Mouse (Mus musculus) heart, postnatal 0 days (tissue): ENCODE measurements at regions not wholly inside any gene's neighbourhood (a gene's known extent, or its start where the extent isn't known, plus 50 kb on each side); places are given as distances from the start of the nearest gene placed in this dataset.

ENCODE experiments used
- CTCF ChIP-seq: IDR thresholded peaks from 2 replicates; pipeline ENCODE4 v1.5.1; 2016; ENCODE audit warnings: antibody characterized with exemption, control low read depth, low read depth
- EP300 ChIP-seq: IDR thresholded peaks from 2 replicates; pipeline ENCODE4 v1.6.1; 2016; ENCODE audit warnings: antibody characterized with exemption, low read depth

GRCm38 (mm10) chr1:149254141-149254540 lies 706.9 kb downstream of the Pla2g4a start:
- TF ChIP-seq EP300 = no peak
- peak; percentile 37 for TF ChIP-seq CTCF
